Mouse (Mus musculus) hindbrain, embryonic 13.5 days (tissue): Measurements from ENCODE around the gene Col19a1. TPM values are rescaled to one million over a fixed set of nuclear protein-coding genes. Genes with fewer than 3 reads are reported as not detected.

Source experiments
- ATAC-seq: fragments of 200-750 bp; cut with Nextera tagmentation; 2 replicates; pipeline ENCODE4 v1.8.0; 2017; ENCODE audit warnings: moderate TSS enrichment; ENCODE audit not compliant: low FRiP score
- H3K27ac ChIP-seq: fragments of 300-500 bp; sonication (generic); 2 replicates; pipeline ENCODE4 v1.5.1; 2015; ENCODE audit warnings: inconsistent platforms, mild to moderate bottlenecking, moderate library complexity
- H3K27me3 ChIP-seq: fragments of 300-500 bp; sonication (generic); 2 replicates; pipeline ENCODE4 v1.6.1; 2015; ENCODE audit warnings: mild to moderate bottlenecking, inconsistent platforms
- H3K36me3 ChIP-seq: fragments of 300-500 bp; sonication (generic); 2 replicates; pipeline ENCODE4 v1.6.1; 2015; ENCODE audit warnings: mild to moderate bottlenecking, inconsistent platforms
- H3K4me1 ChIP-seq: fragments of 300-500 bp; sonication (generic); replicated peaks from 2 replicates; pipeline ENCODE4 v1.6.1; 2015; ENCODE audit warnings: inconsistent platforms
- H3K4me2 ChIP-seq: fragments of 300-500 bp; sonication (generic); 2 replicates; pipeline ENCODE4 v1.6.1; 2015; ENCODE audit warnings: inconsistent platforms, mild to moderate bottlenecking, moderate library complexity
- H3K4me3 ChIP-seq: fragments of 300-500 bp; sonication (generic); 2 replicates; pipeline ENCODE4 v1.5.1; 2015; ENCODE audit warnings: mild to moderate bottlenecking, inconsistent platforms
- H3K9ac ChIP-seq: fragments of 300-500 bp; sonication (generic); 2 replicates; pipeline ENCODE4 v1.6.1; 2015; ENCODE audit warnings: mild to moderate bottlenecking, inconsistent platforms
- H3K9me3 ChIP-seq: fragments of 300-500 bp; sonication (generic); 2 replicates; pipeline ENCODE4 v1.6.1; 2016; ENCODE audit warnings: inconsistent platforms
- WGBS: fragments of 180-500 bp; shearing (Covaris S2); methylation state at CpG from one replicate; pipeline ENCODE4 v1.1.7; 2015; 5-methylcytosine and 5-hydroxymethylcytosine counted together
- polyA plus RNA-seq: library from polyadenylated mRNA; unstranded; fragments of >200 nt; fragmentation: Nextera tagmentation; extraction: Ambion mirVana; gene quantifications from 2 replicates; pipeline ENCODE4 v1.2.1, GENCODE M21; 2015

Gene Col19a1
- polyA plus RNA-seq, 1 experiment from 2014 or later: 1.4 TPM

DNA sequence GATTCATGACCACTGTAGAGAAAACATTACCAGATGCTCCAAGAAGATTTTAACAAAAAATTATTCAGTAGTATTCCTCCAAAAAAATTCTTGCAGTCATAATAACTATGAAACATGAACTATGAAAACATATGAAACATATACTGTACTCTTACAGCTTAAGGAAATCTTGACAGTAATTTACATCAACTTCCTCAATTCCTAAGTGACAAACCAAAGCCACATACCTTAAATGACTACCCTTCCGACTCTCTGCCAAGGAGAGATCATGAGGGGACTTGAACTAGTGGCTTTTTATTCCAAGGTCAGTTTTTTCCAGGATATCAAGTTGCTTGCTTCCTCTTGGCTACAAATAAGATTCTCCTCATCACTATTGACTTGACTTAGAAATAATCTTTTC lies 39.7 kb downstream of the Col19a1 start:
- Histone ChIP-seq H3K27me3 (no peaks in the 10 kb centered on the region), H3K4me2 (no peak overlapping the region), H3K4me3 (no peak overlapping the region), H3K9me3 (no peaks in the 10 kb centered on the region), H3K4me1 (no peaks in the 10 kb centered on the region), H3K9ac (no peak overlapping the region), H3K36me3 (no peaks in the 10 kb centered on the region), H3K27ac (no peak overlapping the region)
- 96% methylated on average over 1 of the region's 1 CpGs for WGBS
- no peak for ATAC-seq

DNA sequence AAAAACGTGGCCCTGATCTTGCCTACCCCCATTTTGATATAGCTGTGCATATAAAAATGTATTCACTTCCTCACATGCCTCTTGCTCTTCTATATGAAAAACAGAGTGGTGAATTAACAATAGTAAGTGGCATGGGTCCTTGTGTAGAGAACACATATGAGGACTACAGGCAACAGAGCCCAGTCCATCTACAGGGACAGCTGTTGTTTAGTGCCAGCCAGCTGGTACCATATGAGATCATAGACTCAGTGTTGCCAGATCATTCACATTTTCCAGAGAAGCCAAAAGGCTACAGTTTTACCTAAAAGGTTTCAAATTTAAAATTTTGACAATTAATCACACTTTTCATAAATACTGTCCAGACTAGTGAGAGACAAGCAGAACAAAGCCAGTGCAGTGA lies 47.4 kb downstream of the Col19a1 start:
- Histone ChIP-seq H3K27me3 (no peaks in the 10 kb centered on the region), H3K4me2 (no peak overlapping the region), H3K27ac (no peak overlapping the region), H3K9ac (no peak overlapping the region), H3K36me3 (no peaks in the 10 kb centered on the region), H3K9me3 (no peaks in the 10 kb centered on the region), H3K4me3 (no peak overlapping the region), H3K4me1 (no peaks in the 10 kb centered on the region)
- WGBS: 85% methylated on average over 1 of the region's 1 CpGs
- no peak for ATAC-seq

DNA sequence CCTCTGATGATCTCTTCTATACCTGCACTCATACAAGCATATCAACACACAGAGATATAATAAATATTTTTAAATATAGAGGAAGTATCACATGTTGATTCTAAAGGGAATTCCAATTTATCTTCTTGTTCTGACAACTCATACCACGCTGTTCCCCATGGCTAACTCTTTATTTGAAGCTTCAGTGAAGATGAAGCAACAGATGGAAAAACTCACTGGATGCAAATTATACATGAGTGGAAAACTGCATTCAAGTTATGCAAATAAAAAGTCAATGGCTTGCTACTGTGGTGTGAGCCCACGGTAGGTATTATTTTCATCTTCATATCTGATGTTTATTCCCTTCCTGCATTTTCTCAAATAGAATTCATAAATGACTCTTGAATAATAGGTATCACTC lies 60.1 kb downstream of the Col19a1 start:
- Histone ChIP-seq H3K9me3 (no peaks in the 10 kb centered on the region), H3K4me2 (no peak overlapping the region), H3K36me3 (no peaks in the 10 kb centered on the region), H3K4me1 (no peaks in the 10 kb centered on the region), H3K4me3 (no peak overlapping the region), H3K27ac (no peak overlapping the region), H3K27me3 (no peaks in the 10 kb centered on the region), H3K9ac (no peak overlapping the region)
- ATAC-seq: no peak
- 84% methylated on average over 2 of the region's 2 CpGs for WGBS

DNA sequence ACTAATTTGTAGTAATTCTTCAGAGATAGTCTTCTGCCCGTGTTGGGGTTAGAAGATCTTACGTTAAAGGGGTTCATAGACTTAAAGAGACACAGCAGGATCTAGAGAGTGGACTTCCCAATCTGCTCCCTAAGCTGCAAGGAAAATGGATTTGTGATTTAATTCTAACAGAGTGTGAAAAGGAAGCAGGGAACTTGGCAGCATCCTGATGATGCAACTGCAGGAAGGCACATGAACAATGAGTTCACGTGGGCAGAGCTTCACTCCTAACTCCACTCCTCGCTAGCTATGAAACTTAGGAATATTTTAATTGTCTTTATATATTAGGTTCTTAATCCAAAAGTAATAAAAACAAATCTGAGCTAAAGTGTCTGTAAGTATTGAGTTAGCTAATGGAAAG lies 69.8 kb downstream of the Col19a1 start:
- WGBS: 90% methylated on average over 4 of the region's 4 CpGs
- ATAC-seq: no peak
- no peaks in the 10 kb centered on the region for H3K27me3 ChIP-seq
- H3K4me3 ChIP-seq: no peak overlapping the region
- H3K36me3 ChIP-seq: no peaks in the 10 kb centered on the region
- H3K27ac ChIP-seq: no peak overlapping the region
- H3K9ac ChIP-seq: no peak overlapping the region
- no peaks in the 10 kb centered on the region for H3K4me1 ChIP-seq
- no peak overlapping the region for H3K4me2 ChIP-seq
- no peaks in the 10 kb centered on the region for H3K9me3 ChIP-seq

GRCm38 (mm10) chr1:24515341-24515740 lies 71.9 kb downstream of the Col19a1 start:
- WGBS: 90% methylated on average over 5 of the region's 5 CpGs
- no peak overlapping the region for H3K4me2 ChIP-seq
- no peak for ATAC-seq

GRCm38 (mm10) chr1:24511536-24511935 lies 75.7 kb downstream of the Col19a1 start:
- WGBS: 81% methylated on average over 6 of the region's 6 CpGs
- H3K9me3 ChIP-seq: no peaks in the 10 kb centered on the region
- no peak overlapping the region for H3K4me2 ChIP-seq

More at GRCm38 (mm10) chr1:24515341-24515740, 71.9 kb downstream of the Col19a1 start:
- no peaks in the 10 kb centered on the region for H3K9me3 ChIP-seq
- H3K4me1 ChIP-seq: no peaks in the 10 kb centered on the region
- no peaks in the 10 kb centered on the region for H3K36me3 ChIP-seq
- H3K27ac ChIP-seq: no peak overlapping the region
- H3K27me3 ChIP-seq: no peaks in the 10 kb centered on the region
- H3K9ac ChIP-seq: no peak overlapping the region
- no peak overlapping the region for H3K4me3 ChIP-seq

DNA sequence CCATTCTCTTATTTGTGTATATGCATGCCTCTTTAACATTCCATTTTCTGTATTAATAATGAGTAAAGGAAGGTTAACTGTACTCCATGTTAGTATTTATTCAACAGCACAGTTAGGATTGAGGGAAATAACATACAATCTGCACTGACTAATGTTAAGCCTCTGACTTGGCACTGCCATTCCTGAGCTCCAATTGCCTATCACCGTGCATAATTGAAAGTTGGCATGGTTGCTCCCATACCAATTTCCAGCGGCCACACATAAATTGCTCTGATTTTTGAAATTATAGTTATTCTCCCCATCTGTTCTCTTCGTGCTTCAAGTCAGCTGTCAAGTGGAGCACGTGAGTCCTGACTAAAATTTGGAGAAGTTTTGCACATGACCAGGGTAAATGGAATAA lies 91.9 kb downstream of the Col19a1 start:
- 94% methylated on average over 4 of the region's 4 CpGs for WGBS
- no peaks in the 10 kb centered on the region for H3K9me3 ChIP-seq
- no peak overlapping the region for H3K4me3 ChIP-seq
- no peaks in the 10 kb centered on the region for H3K36me3 ChIP-seq
- H3K9ac ChIP-seq: no peak overlapping the region
- H3K27ac ChIP-seq: no peak overlapping the region
- H3K4me2 ChIP-seq: no peak overlapping the region
- ATAC-seq: no peak
- H3K4me1 ChIP-seq: no peaks in the 10 kb centered on the region
- no peaks in the 10 kb centered on the region for H3K27me3 ChIP-seq

More at GRCm38 (mm10) chr1:24511536-24511935, 75.7 kb downstream of the Col19a1 start:
- no peak overlapping the region for H3K9ac ChIP-seq
- no peaks in the 10 kb centered on the region for H3K4me1 ChIP-seq
- no peak for ATAC-seq
- H3K4me3 ChIP-seq: no peak overlapping the region
- no peaks in the 10 kb centered on the region for H3K27me3 ChIP-seq
- no peak overlapping the region for H3K27ac ChIP-seq
- no peaks in the 10 kb centered on the region for H3K36me3 ChIP-seq

- no peaks in the 10 kb centered on the region for H3K27me3 ChIP-seq
- H3K9me3 ChIP-seq: no peaks in the 10 kb centered on the region
- H3K4me3 ChIP-seq: no peak overlapping the region
- no peak for ATAC-seq
- H3K4me2 ChIP-seq: no peak overlapping the region
- H3K9ac ChIP-seq: no peak overlapping the region
- no peaks in the 10 kb centered on the region for H3K36me3 ChIP-seq
- WGBS: 78% methylated on average over 5 of the region's 5 CpGs
- H3K4me1 ChIP-seq: no peaks in the 10 kb centered on the region
- no peak overlapping the region for H3K27ac ChIP-seq
Observed at GRCm38 (mm10) chr1:24484161-24484560, 103.1 kb downstream of the Col19a1 start.

- H3K4me2 ChIP-seq: no peak overlapping the region
- H3K9ac ChIP-seq: no peak overlapping the region
- no peak overlapping the region for H3K4me3 ChIP-seq
- no peaks in the 10 kb centered on the region for H3K27me3 ChIP-seq
- no peaks in the 10 kb centered on the region for H3K9me3 ChIP-seq
- ATAC-seq: no peak
- no peaks in the 10 kb centered on the region for H3K4me1 ChIP-seq
- H3K36me3 ChIP-seq: no peaks in the 10 kb centered on the region
- no peak overlapping the region for H3K27ac ChIP-seq
- WGBS: 81% methylated on average over 7 of the region's 7 CpGs
Observed at GRCm38 (mm10) chr1:24471096-24471710, 116.1 kb downstream of the Col19a1 start.

- Histone ChIP-seq H3K9me3 (no peaks in the 10 kb centered on the region), H3K36me3 (no peaks in the 10 kb centered on the region), H3K4me3 (no peak overlapping the region), H3K9ac (no peak overlapping the region), H3K27ac (no peak overlapping the region), H3K4me2 (no peak overlapping the region), H3K4me1 (no peaks in the 10 kb centered on the region), H3K27me3 (no peaks in the 10 kb centered on the region)
- no peak for ATAC-seq
- 85% methylated on average over 5 of the region's 5 CpGs for WGBS
Observed at GRCm38 (mm10) chr1:24470633-24471032, 116.6 kb downstream of the Col19a1 start.

DNA sequence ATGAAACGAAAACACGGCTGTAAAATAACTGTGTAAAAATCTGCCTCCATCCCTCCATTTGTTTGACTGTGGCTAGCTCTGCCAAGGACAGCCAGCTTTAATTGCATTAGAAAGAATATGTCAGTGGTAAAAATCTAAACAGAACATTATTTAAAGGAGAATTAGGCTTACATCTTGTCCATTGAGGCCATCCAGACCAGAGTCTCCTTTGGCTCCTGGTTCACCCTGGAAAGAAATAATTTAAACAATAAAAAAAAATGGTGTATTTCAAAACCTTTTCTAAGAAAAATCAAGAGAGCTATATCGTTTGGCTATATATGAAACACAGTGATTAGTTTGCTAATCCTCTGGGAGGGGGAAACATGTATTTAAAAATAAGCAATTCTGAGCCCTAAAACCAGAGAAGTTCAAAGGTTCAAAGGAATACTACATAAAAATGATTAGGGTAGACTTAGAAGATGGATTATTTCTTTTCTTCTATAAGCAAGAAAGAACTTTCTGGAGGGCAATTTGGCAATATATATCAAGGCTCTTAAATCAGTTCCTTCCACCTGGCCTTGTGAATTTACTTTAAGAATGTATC lies 125.9 kb downstream of the Col19a1 start:
- Histone ChIP-seq H3K27me3 (no peaks in the 10 kb centered on the region), H3K9me3 (no peaks in the 10 kb centered on the region), H3K4me3 (no peak overlapping the region), H3K4me1 (no peaks in the 10 kb centered on the region), H3K9ac (no peak overlapping the region), H3K4me2 (no peak overlapping the region), H3K27ac (no peak overlapping the region), H3K36me3 (no peaks in the 10 kb centered on the region)
- ATAC-seq: no peak
- 80% methylated on average over 3 of the region's 3 CpGs for WGBS

GRCm38 (mm10) chr1:24458015-24458414 lies 129.3 kb downstream of the Col19a1 start:
- Histone ChIP-seq H3K9me3 (no peaks in the 10 kb centered on the region), H3K9ac (no peak overlapping the region), H3K27me3 (no peaks in the 10 kb centered on the region), H3K4me3 (no peak overlapping the region), H3K4me1 (no peaks in the 10 kb centered on the region), H3K4me2 (no peak overlapping the region), H3K36me3 (no peaks in the 10 kb centered on the region), H3K27ac (no peak overlapping the region)
- no peak for ATAC-seq
- 88% methylated on average over 2 of the region's 2 CpGs for WGBS

DNA sequence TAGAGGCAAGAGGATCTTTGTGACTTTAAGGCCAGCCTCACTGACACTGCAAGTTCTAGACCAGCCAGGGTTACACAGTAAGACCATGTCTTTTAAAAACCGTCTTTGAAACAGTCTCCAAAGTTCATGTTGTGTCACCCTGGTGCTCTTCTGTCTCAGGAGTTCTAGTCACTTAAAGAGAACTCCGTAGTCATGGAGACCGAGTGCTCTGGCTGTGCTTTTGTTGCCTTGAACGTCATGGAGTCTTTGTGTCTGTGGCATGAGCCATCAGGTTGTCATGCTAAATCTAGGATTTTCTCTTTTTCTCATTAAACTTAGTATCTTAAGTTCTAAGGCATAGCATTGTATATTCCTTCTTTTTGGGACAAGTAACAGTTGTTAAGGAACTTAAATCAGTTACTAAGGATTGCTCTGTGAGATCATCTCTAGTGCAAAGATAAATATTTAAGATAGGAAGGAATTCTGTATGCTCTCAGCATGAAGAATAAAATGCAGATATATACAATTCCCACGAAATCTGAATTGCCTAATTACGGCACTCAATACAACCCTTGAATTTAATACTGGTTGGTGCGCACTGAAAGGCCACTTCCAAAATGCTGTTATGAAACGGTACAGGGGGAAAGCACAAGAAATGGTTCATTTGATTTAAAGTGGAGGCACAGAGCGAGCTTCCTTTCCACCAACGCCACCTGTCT lies 134.6 kb downstream of the Col19a1 start:
- H3K4me1 ChIP-seq: no peaks in the 10 kb centered on the region
- H3K9ac ChIP-seq: no peak overlapping the region
- H3K27me3 ChIP-seq: no peaks in the 10 kb centered on the region
- no peak for ATAC-seq
- H3K4me2 ChIP-seq: no peak overlapping the region
- no peaks in the 10 kb centered on the region for H3K9me3 ChIP-seq
- WGBS: 44% methylated on average over 10 of the region's 10 CpGs
- no peak overlapping the region for H3K27ac ChIP-seq
- H3K4me3 ChIP-seq: no peak overlapping the region
- no peaks in the 10 kb centered on the region for H3K36me3 ChIP-seq
